Mouse (Mus musculus) bone marrow macrophage, adult 2 months (primary cell): ENCODE measurements at regions not wholly inside any gene's neighbourhood (a gene's known extent, or its start where the extent isn't known, plus 50 kb on each side); places are given as distances from the start of the nearest gene placed in this dataset.

Source experiments
- CTCF ChIP-seq: IDR thresholded peaks from 2 replicates; pipeline ENCODE4 v1.5.1; 2012; ENCODE audit warnings: low read depth, mild to moderate bottlenecking, low read length, moderate library complexity
- POLR2A ChIP-seq: IDR thresholded peaks from 2 replicates; pipeline ENCODE4 v1.6.1; 2012; ENCODE audit warnings: mild to moderate bottlenecking, low read depth, low read length, borderline replicate concordance

GRCm38 (mm10) chr5:35176112-35176848, 70.7 kb upstream of the Lrpap1 start:
- no peak for TF ChIP-seq CTCF
- no peak for TF ChIP-seq POLR2A
